In the genomic region with DNA sequence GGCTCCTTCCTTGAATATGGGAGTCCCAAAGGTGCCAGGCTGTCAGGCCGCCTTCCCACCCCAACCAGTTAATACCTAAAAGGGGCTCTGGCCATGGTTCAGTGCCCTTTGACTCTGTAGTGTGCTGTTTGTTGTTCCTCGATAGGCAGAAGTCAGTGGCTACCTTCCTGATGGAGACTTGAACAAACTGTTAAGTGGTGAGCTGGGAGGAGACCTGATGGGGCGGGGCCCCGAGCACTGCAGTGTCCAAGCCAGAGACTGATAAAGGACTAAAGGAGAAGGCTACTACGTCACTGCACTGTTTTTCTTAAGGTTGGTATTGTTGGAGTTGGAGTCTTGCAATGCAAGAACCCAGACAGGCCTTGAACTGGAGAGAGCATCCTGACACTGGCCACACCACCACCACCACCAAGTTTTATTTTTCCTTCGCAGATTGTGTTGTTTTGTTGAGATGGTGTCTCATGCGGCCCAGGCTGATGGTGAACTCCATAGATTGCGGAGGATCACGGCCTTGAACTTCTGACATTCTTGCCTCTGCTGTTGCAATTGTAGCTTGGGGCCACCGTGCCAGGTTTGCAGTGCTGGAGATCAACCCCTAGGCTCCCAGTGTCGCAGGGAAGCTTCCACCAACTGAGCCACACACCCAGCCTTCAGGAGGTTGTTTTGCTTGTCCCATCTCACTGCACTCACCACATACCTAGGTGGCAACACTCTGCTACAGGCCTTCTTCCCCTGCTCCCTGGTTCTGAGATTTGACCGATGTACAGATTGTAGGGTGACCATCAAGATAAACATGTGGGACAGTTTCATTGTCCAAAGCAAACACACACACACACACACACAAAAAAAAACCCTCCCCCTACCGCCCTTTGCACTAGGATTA, we compare ENCODE assay signal across 9 mouse cellular contexts. TPM values are rescaled to one million over a fixed set of nuclear protein-coding genes. Genes with fewer than 3 reads are reported as not detected.
DNase-seq lines count a peak whose midpoint lies in the region; ATAC-seq and TF ChIP-seq lines count a peak whose summit lies in the region.
"Had no signal": no experiment of that assay in that cellular context is flagged by ENCODE, and none has a peak within 500 bp of the region (broad histone marks: within the 10 kb centered on the region; RNA-seq: fewer than 3 reads in every experiment).

No protein-coding gene starts in this region.

- no peak for TF ChIP-seq CTCF in kidney, adult 2 months (conservative IDR thresholded peaks at IDR 0.05; ENCODE audit: insufficient read depth, insufficient read length, low read depth, low read length)
- TF ChIP-seq CTCF in thymus, adult 2 months (IDR thresholded peaks at IDR 0.05; ENCODE audit: borderline replicate concordance, control insufficient read depth, extremely low read depth, insufficient read depth, low read length, poor library complexity), result no peak

- H3K36me3 ChIP-seq in kidney, adult 2 months (ENCODE audit: control insufficient read depth, insufficient read depth, low read length), result no peaks in the 10 kb centered on the region
- H3K36me3 ChIP-seq in hindbrain, embryonic 16.5 days (ENCODE audit: control insufficient read depth, insufficient read depth, low read length), result no peaks in the 10 kb centered on the region
- no peaks in the 10 kb centered on the region for H3K36me3 ChIP-seq in neural tube, embryonic 12.5 days
- no peaks in the 10 kb centered on the region for H3K36me3 ChIP-seq in thymus, adult 2 months (ENCODE audit: control insufficient read depth, insufficient read depth, low read length)
- H3K36me3 ChIP-seq: embryonic facial prominence, embryonic 13.5 days had no signal

- H3K9ac ChIP-seq in hindbrain, embryonic 16.5 days (ENCODE audit: low read depth, low read length), result no peak overlapping the region
- no peak overlapping the region for H3K9ac ChIP-seq in neural tube, embryonic 12.5 days
- H3K9ac ChIP-seq: embryonic facial prominence, embryonic 13.5 days had no signal

- H3K9me3 ChIP-seq in hindbrain, embryonic 16.5 days (ENCODE audit: control insufficient read depth, low read length), result no peaks in the 10 kb centered on the region
- no peaks in the 10 kb centered on the region for H3K9me3 ChIP-seq in neural tube, embryonic 12.5 days
- H3K9me3 ChIP-seq: embryonic facial prominence, embryonic 13.5 days had no signal

- WGBS in kidney, adult 2 months, result 76% methylated on average over 13 of the region's 13 CpGs
- WGBS in hindbrain, embryonic 16.5 days, result 65% methylated on average over 13 of the region's 13 CpGs
- WGBS in neural tube, embryonic 12.5 days, result 73% methylated on average over 13 of the region's 13 CpGs
- WGBS in thymus, adult 2 months, result 96% methylated on average over 13 of the region's 13 CpGs

- ATAC-seq in hindbrain, embryonic 16.5 days, result no peak
- no peak for ATAC-seq in neural tube, embryonic 12.5 days (ENCODE audit: low FRiP score, low read depth)

- peak overlapping the region; percentile 12 for H3K4me2 ChIP-seq in hindbrain, embryonic 16.5 days (ENCODE audit: low read length)
- H3K4me2 ChIP-seq in neural tube, embryonic 12.5 days (replicated peaks), result peak overlapping the region; percentile 86
- H3K4me2 ChIP-seq: embryonic facial prominence, embryonic 13.5 days had no signal

- H3K4me3 ChIP-seq in kidney, adult 2 months (ENCODE audit: insufficient read depth, low read depth, low read length), result no peak overlapping the region
- no peak overlapping the region for H3K4me3 ChIP-seq in hindbrain, embryonic 16.5 days (ENCODE audit: low read length)
- no peak overlapping the region for H3K4me3 ChIP-seq in neural tube, embryonic 12.5 days
- H3K4me3 ChIP-seq in thymus, adult 2 months (ENCODE audit: control insufficient read depth, insufficient read depth, low read length), result no peak overlapping the region
- H3K4me3 ChIP-seq: embryonic facial prominence, embryonic 13.5 days had no signal

- H3K27ac ChIP-seq in kidney, adult 2 months (ENCODE audit: insufficient read depth, low read depth, low read length), result no peak overlapping the region
- no peak overlapping the region for H3K27ac ChIP-seq in hindbrain, embryonic 16.5 days (ENCODE audit: low read depth, low read length)
- H3K27ac ChIP-seq in neural tube, embryonic 12.5 days, result no peak overlapping the region
- no peak overlapping the region for H3K27ac ChIP-seq in thymus, adult 2 months (ENCODE audit: control insufficient read depth, insufficient read depth, low read length)
- H3K27ac ChIP-seq: embryonic facial prominence, embryonic 13.5 days had no signal

- H3K27me3 ChIP-seq in kidney, adult 2 months (replicated peaks; ENCODE audit: control insufficient read depth, insufficient read depth, low read length), result no peaks in the 10 kb centered on the region
- no peaks in the 10 kb centered on the region for H3K27me3 ChIP-seq in hindbrain, embryonic 16.5 days (replicated peaks; ENCODE audit: control insufficient read depth, insufficient read depth, low read length)
- H3K27me3 ChIP-seq in neural tube, embryonic 12.5 days (replicated peaks), result no peaks in the 10 kb centered on the region
- H3K27me3 ChIP-seq in thymus, adult 2 months (ENCODE audit: control insufficient read depth, insufficient read depth, low read length), result no peaks in the 10 kb centered on the region
- H3K27me3 ChIP-seq: embryonic facial prominence, embryonic 13.5 days had no signal

- peaks cover 8% of the 10 kb centered on the region for H3K4me1 ChIP-seq in kidney, adult 2 months (ENCODE audit: control insufficient read depth, insufficient read depth, low read length)
- H3K4me1 ChIP-seq in hindbrain, embryonic 16.5 days (ENCODE audit: control insufficient read depth, insufficient read depth, low read depth, low read length), result peaks cover 5% of the 10 kb centered on the region
- H3K4me1 ChIP-seq in neural tube, embryonic 12.5 days, result peaks cover 31% of the 10 kb centered on the region
- no peaks in the 10 kb centered on the region; the same call in 1 of the 2 replicates for H3K4me1 ChIP-seq in thymus, adult 2 months (replicated peaks; ENCODE audit: control insufficient read depth, insufficient read depth, low read length)

- DNase-seq in adrenal gland, adult (ENCODE audit: inconsistent age in 2 of 2, low spot score in 1 of 2), result peak; percentile 37 to 83
- DNase-seq in adrenal gland, postnatal 25 days, result no peak
- DNase-seq in kidney, adult 2 months, result peak; percentile 48
- no peak for DNase-seq in kidney, postnatal 10 days
- DNase-seq in retina, embryonic 14.5 days (ENCODE audit: low spot score), result no peak
- DNase-seq in thymus, adult 2 months, result no peak

- TF ChIP-seq POLR2A in kidney, adult 2 months (IDR thresholded peaks at IDR 0.05; ENCODE audit: low read depth, low read length), result no peak
- no peak for TF ChIP-seq POLR2A in thymus, adult 2 months (IDR thresholded peaks at IDR 0.05; ENCODE audit: control insufficient read depth, extremely low read depth, insufficient read depth, low read length, poor library complexity)

RNA-seq across cellular contexts. Expression of a gene that starts 2.2 kb away (rescaled TPM):
- 154 and 189 TPM in 2 replicates for total RNA-seq in adrenal gland, postnatal 25 days (2021)
- polyA plus RNA-seq in kidney, adult 2 months (2012; rRNA removed), result 40.4 and 43.5 TPM in 2 replicates
- 28.8 and 31.0 TPM in 2 replicates for polyA plus RNA-seq in hindbrain, embryonic 16.5 days (2015; fragmentation: Nextera tagmentation; extraction: Ambion mirVana)
- polyA plus RNA-seq in neural tube, embryonic 12.5 days (2016; fragmentation: Nextera tagmentation; extraction: Ambion mirVana), result 27.9 and 37.7 TPM in 2 replicates
- 51.3 and 63.3 TPM in 2 replicates for polyA plus RNA-seq in thymus, adult 2 months (2012; rRNA removed)

Comparison
In these comparisons a context has a peak if more than half of its experiments do, and no peak if none do; other contexts are left out.
1. DNase-seq: peak in adrenal gland, adult (2 of 2) and kidney, adult 2 months (single experiment); none in adrenal gland, postnatal 25 days (single experiment), kidney, postnatal 10 days (single experiment), retina, embryonic 14.5 days (single experiment) and thymus, adult 2 months (single experiment).